Mouse (Mus musculus) ES-Bruce4 (cell line): Measurements from ENCODE around the gene Kat2a.

Experiments
- CTCF ChIP-seq: IDR thresholded peaks from one replicate; pipeline ENCODE4 v1.8.1; 2011; ENCODE audit warnings: low read depth, low read length
- EP300 ChIP-seq: IDR thresholded peaks from 2 replicates; pipeline ENCODE4 v1.6.1; 2011; ENCODE audit warnings: low read depth, low read length; ENCODE audit not compliant: insufficient read depth

GRCm38 (mm10) chr11:100688443-100688842, 23.8 kb downstream of the Kat2a start:
- TF ChIP-seq EP300 (no peak), CTCF (no peak)
